Mouse (Mus musculus): ENCODE results near the gene Vmn2r3. TPM values are rescaled to one million over a fixed set of nuclear protein-coding genes. Genes with fewer than 3 reads are reported as not detected.

Gene Vmn2r3
- not detected for total RNA-seq (2023)

GRCm38 (mm10) chr3:64289609-64290008 lies at the start of gene Vmn2r3:
Gene Vmn2r3 (minus strand): TSS chr3:64289709.

Other genes starting within 250 kb of the Vmn2r3 start
- gene Vmn2r1, start 208.2 kb downstream of the Vmn2r3 start, total RNA-seq (2023): not detected
- gene Vmn2r2, start 147.8 kb downstream of the Vmn2r3 start, total RNA-seq (2023): not detected
- gene Vmn2r4, start 125.7 kb upstream of the Vmn2r3 start, total RNA-seq (2023): not detected
- not detected for gene Vmn2r5, start 220.1 kb upstream of the Vmn2r3 start, total RNA-seq (2023)